In the genomic region with DNA sequence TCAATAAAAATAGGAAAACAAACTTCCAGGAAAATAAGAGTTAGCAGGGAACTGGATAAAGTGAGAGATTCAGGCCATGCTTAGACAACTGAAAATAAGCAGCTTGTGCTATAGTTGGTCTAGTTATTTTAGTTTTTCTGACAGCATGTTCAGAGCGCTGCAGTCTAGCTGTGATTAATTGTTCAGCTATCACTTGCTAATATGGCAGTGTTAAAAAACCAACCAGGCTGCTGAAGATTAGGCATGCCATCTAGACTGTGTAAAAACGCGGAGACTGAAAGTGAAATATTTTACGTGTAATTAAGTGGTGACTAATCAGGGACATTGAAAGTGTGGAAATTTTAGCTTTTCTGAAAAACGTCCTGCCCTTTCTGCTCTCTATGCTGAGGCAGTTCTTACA, we compare ENCODE assay signal across 19 mouse cellular contexts.
A peak's percentile ranks its signal among the peaks of the same experiment; 100 is the strongest.
DNase-seq lines count a peak whose midpoint lies in the region; ATAC-seq and TF ChIP-seq lines count a peak whose summit lies in the region.
"Had no signal": no experiment of that assay in that cellular context is flagged by ENCODE, and none has a peak within 500 bp of the region (broad histone marks: within the 10 kb centered on the region; RNA-seq: fewer than 3 reads in every experiment).

No protein-coding gene starts in this region.

- TF ChIP-seq CTCF in forebrain, postnatal 0 days (IDR thresholded peaks at IDR 0.05; ENCODE audit: low read depth): no peak

- no peaks in the 10 kb centered on the region for H3K36me3 ChIP-seq in forebrain, postnatal 0 days (ENCODE audit: insufficient read depth)
- H3K36me3 ChIP-seq in forebrain, embryonic 11.5 days (ENCODE audit: control insufficient read depth, insufficient read depth, low read length): no peaks in the 10 kb centered on the region
- H3K36me3 ChIP-seq in liver, embryonic 11.5 days (ENCODE audit: control insufficient read depth, insufficient read depth, low read length): no peaks in the 10 kb centered on the region
- H3K36me3 ChIP-seq: embryonic facial prominence, embryonic 10.5 days; heart, embryonic 13.5 days; hindbrain, embryonic 12.5 days had no signal

- no peak overlapping the region for H3K4me3 ChIP-seq in forebrain, postnatal 0 days (ENCODE audit: low read depth, low read length)
- no peak overlapping the region for H3K4me3 ChIP-seq in forebrain, embryonic 11.5 days (ENCODE audit: low read depth, low read length)
- H3K4me3 ChIP-seq in liver, embryonic 11.5 days (ENCODE audit: low read depth, low read length): no peak overlapping the region
- H3K4me3 ChIP-seq: embryonic facial prominence, embryonic 10.5 days; heart, embryonic 13.5 days; hindbrain, embryonic 12.5 days had no signal

- no peaks in the 10 kb centered on the region for H3K4me1 ChIP-seq in forebrain, postnatal 0 days (ENCODE audit: insufficient read depth)
- no peaks in the 10 kb centered on the region for H3K4me1 ChIP-seq in forebrain, embryonic 11.5 days (replicated peaks; ENCODE audit: control insufficient read depth, insufficient read depth, low read length)
- H3K4me1 ChIP-seq in liver, embryonic 11.5 days (replicated peaks; ENCODE audit: control insufficient read depth, insufficient read depth, low read length): no peaks in the 10 kb centered on the region
- H3K4me1 ChIP-seq: embryonic facial prominence, embryonic 10.5 days; heart, embryonic 13.5 days; hindbrain, embryonic 12.5 days had no signal

- ATAC-seq in forebrain, postnatal 0 days: peak; percentile 78; the same call in 1 of the 2 replicates
- ATAC-seq in forebrain, embryonic 11.5 days (replicated peaks; ENCODE audit: low FRiP score): no peak
- ATAC-seq in liver, embryonic 11.5 days (replicated peaks; ENCODE audit: low FRiP score): no peak
- ATAC-seq: hindbrain, postnatal 0 days had no signal

- H3K27me3 ChIP-seq in forebrain, postnatal 0 days (ENCODE audit: insufficient read depth, low read length): no peaks in the 10 kb centered on the region
- H3K27me3 ChIP-seq in forebrain, embryonic 11.5 days (ENCODE audit: control insufficient read depth, insufficient read depth, low read length): no peaks in the 10 kb centered on the region
- no peaks in the 10 kb centered on the region for H3K27me3 ChIP-seq in liver, embryonic 11.5 days (replicated peaks; ENCODE audit: control insufficient read depth, insufficient read depth, low read length)
- H3K27me3 ChIP-seq: heart, embryonic 13.5 days; hindbrain, embryonic 12.5 days had no signal

- peak; percentile 35 for DNase-seq in forebrain, postnatal 0 days
- no peak for DNase-seq in forebrain, embryonic 11.5 days (ENCODE audit: low spot score)
- DNase-seq in layer of hippocampus, adult 9-10 months (ENCODE audit: low spot score): peak; percentile 10
- DNase-seq in layer of hippocampus, postnatal 36 days: no peak
- peak; percentile 40 for DNase-seq in brain, adult 2 months (ENCODE audit: low read depth, low spot score)
- DNase-seq in telencephalon, adult 2 months (ENCODE audit: low read depth, low spot score): peak; percentile 17
- DNase-seq in liver, embryonic 11.5 days (ENCODE audit: low spot score): no peak
- DNase-seq: adrenal gland, adult 8-10 months; adrenal gland, postnatal 36 days; cerebellum, adult 11-12 months; cerebellum, adult 9-11 months; gastrocnemius, postnatal 36 days; heart, adult 11 months; heart, postnatal 36 days; kidney, adult 11 months had no signal

- WGBS in forebrain, postnatal 0 days: 48% methylated on average over 5 of the region's 5 CpGs
- 79% methylated on average over 5 of the region's 5 CpGs for WGBS in forebrain, embryonic 11.5 days
- WGBS in liver, embryonic 11.5 days: 70% methylated on average over 5 of the region's 5 CpGs

- no peak overlapping the region for H3K27ac ChIP-seq in forebrain, postnatal 0 days (ENCODE audit: low read depth, low read length)
- H3K27ac ChIP-seq in forebrain, embryonic 11.5 days (ENCODE audit: low read depth, low read length): no peak overlapping the region
- H3K27ac ChIP-seq in liver, embryonic 11.5 days (ENCODE audit: low read depth, low read length): no peak overlapping the region
- H3K27ac ChIP-seq: embryonic facial prominence, embryonic 10.5 days; heart, embryonic 13.5 days; hindbrain, embryonic 12.5 days; hindbrain, postnatal 0 days had no signal

- H3K9ac ChIP-seq in forebrain, postnatal 0 days: no peak overlapping the region
- H3K9ac ChIP-seq in forebrain, embryonic 11.5 days (ENCODE audit: low read length): no peak overlapping the region
- no peak overlapping the region for H3K9ac ChIP-seq in liver, embryonic 11.5 days (ENCODE audit: low read depth, low read length)
- H3K9ac ChIP-seq: heart, embryonic 13.5 days; hindbrain, embryonic 12.5 days had no signal

- H3K4me2 ChIP-seq in forebrain, postnatal 0 days (ENCODE audit: low read depth): no peak overlapping the region
- H3K4me2 ChIP-seq in forebrain, embryonic 11.5 days (ENCODE audit: low read depth, low read length, severe bottlenecking): no peak overlapping the region
- H3K4me2 ChIP-seq in liver, embryonic 11.5 days: no peak overlapping the region
- H3K4me2 ChIP-seq: heart, embryonic 13.5 days; hindbrain, embryonic 12.5 days had no signal

- H3K9me3 ChIP-seq in forebrain, postnatal 0 days (ENCODE audit: low read length): no peaks in the 10 kb centered on the region
- no peaks in the 10 kb centered on the region for H3K9me3 ChIP-seq in forebrain, embryonic 11.5 days (ENCODE audit: control insufficient read depth, low read length)
- H3K9me3 ChIP-seq in liver, embryonic 11.5 days (ENCODE audit: control insufficient read depth, low read length): no peaks in the 10 kb centered on the region
- H3K9me3 ChIP-seq: embryonic facial prominence, embryonic 10.5 days; heart, embryonic 13.5 days; hindbrain, embryonic 12.5 days had no signal

Comparison
In these comparisons a context has a peak if more than half of its experiments do, and no peak if none do; other contexts are left out.
1. DNase-seq: peak in forebrain, postnatal 0 days (single experiment), layer of hippocampus, adult 9-10 months (single experiment), brain, adult 2 months (single experiment) and telencephalon, adult 2 months (single experiment); none in forebrain, embryonic 11.5 days (single experiment), layer of hippocampus, postnatal 36 days (0 of 2) and liver, embryonic 11.5 days (single experiment).